Mouse (Mus musculus) hindbrain, embryonic 12.5 days (tissue): ENCODE measurements around the gene Dexi. TPM values are rescaled to one million over a fixed set of nuclear protein-coding genes. Genes with fewer than 3 reads are reported as not detected.

Source experiments
- ATAC-seq: fragments of 200-750 bp; cut with Nextera tagmentation; 2 replicates; pipeline ENCODE4 v1.8.0; 2017; ENCODE audit warnings: moderate TSS enrichment; ENCODE audit not compliant: low FRiP score
- H3K27ac ChIP-seq: fragments of 300-500 bp; sonication (generic); 2 replicates; pipeline ENCODE4 v1.5.1; 2016; ENCODE audit warnings: mild to moderate bottlenecking
- H3K27me3 ChIP-seq: fragments of 300-500 bp; sonication (generic); 2 replicates; pipeline ENCODE4 v1.6.1; 2016; ENCODE audit warnings: mild to moderate bottlenecking
- H3K36me3 ChIP-seq: fragments of 300-500 bp; sonication (generic); 2 replicates; pipeline ENCODE4 v1.6.1; 2016; ENCODE audit warnings: mild to moderate bottlenecking
- H3K4me1 ChIP-seq: fragments of 300-500 bp; sonication (generic); 2 replicates; pipeline ENCODE4 v1.6.1; 2016
- H3K4me2 ChIP-seq: fragments of 300-500 bp; sonication (generic); replicated peaks from 2 replicates; pipeline ENCODE4 v1.6.1; 2016; ENCODE audit warnings: mild to moderate bottlenecking
- H3K4me3 ChIP-seq: fragments of 300-500 bp; sonication (generic); 2 replicates; pipeline ENCODE4 v1.5.1; 2016; ENCODE audit warnings: mild to moderate bottlenecking
- H3K9ac ChIP-seq: fragments of 300-500 bp; sonication (generic); 2 replicates; pipeline ENCODE4 v1.6.1; 2016; ENCODE audit warnings: mild to moderate bottlenecking, moderate library complexity
- H3K9me3 ChIP-seq: fragments of 300-500 bp; sonication (generic); replicated peaks from 2 replicates; pipeline ENCODE4 v1.6.1; 2016; ENCODE audit warnings: mild to moderate bottlenecking
- WGBS: fragments of 180-500 bp; shearing (Covaris S2); methylation state at CpG from one replicate; pipeline ENCODE4 v1.1.7; 2016; 5-methylcytosine and 5-hydroxymethylcytosine counted together
- polyA plus RNA-seq: library from polyadenylated mRNA; unstranded; fragments of >200 nt; fragmentation: Nextera tagmentation; extraction: Ambion mirVana; gene quantifications from 2 replicates; pipeline ENCODE4 v1.2.1, GENCODE M21; 2016

Dexi gene
- polyA plus RNA-seq, 1 experiment from 2014 or later = 27.6 TPM

DNA sequence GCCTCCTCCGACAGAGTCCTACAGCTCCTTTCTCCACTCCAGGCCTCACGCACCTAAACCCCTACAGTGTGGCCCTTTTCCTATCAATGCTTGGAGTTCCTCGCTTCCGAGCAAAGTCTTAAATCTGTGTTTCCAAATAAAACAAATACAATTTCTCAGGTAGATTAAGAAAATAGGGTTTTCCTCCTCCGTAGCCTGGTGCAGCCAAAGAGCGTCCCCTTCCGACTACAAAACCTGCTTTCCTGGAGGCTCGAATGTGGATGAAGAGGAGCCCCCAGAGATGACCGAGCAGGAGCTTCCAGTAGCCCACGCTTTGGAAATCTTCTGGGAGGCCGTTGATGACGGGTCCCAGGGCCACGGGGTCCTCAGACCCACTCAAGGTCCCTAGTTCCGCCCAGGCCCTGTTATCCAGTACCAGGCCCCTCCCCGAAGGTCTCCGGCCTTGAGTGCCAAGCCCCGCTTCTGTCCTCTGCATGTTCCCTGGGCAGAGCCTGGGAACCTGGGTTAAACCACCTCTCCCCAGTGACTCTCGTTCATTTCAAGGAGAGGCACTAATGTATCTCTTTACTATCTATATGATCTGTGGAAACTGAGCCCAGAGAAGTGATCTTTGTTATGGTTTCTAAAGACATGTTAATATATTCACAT lies 52.2 kb downstream of the Dexi start:
- no peak overlapping the region for H3K27ac ChIP-seq

GRCm38 (mm10) chr16:10489904-10490457 lies 52.9 kb downstream of the Dexi start:
- no peak overlapping the region for H3K9ac ChIP-seq
- peaks cover 8% of the 10 kb centered on the region; the same call in 1 of the 2 replicates for H3K27me3 ChIP-seq
- no peaks in the 10 kb centered on the region for H3K9me3 ChIP-seq
- H3K36me3 ChIP-seq = no peaks in the 10 kb centered on the region
- peak overlapping the region; percentile 42 for H3K4me2 ChIP-seq
- WGBS = 31% methylated on average over 9 of the region's 14 CpGs
- no peak for ATAC-seq
- H3K4me1 ChIP-seq = peaks cover 6% of the 10 kb centered on the region
- no peak overlapping the region for H3K4me3 ChIP-seq
- no peak overlapping the region for H3K27ac ChIP-seq

More for the DNA sequence above, 52.2 kb downstream of the Dexi start:
- Histone ChIP-seq H3K9me3 (no peaks in the 10 kb centered on the region), H3K4me2 (no peak overlapping the region), H3K36me3 (no peaks in the 10 kb centered on the region), H3K4me1 (peaks cover 6% of the 10 kb centered on the region), H3K27me3 (peaks cover 8% of the 10 kb centered on the region; the same call in 1 of the 2 replicates), H3K4me3 (no peak overlapping the region), H3K9ac (no peak overlapping the region)
- WGBS = 86% methylated on average over 18 of the region's 18 CpGs
- ATAC-seq = no peak

GRCm38 (mm10) chr16:10489483-10489882 lies 53.4 kb downstream of the Dexi start:
- H3K4me2 ChIP-seq = peak overlapping the region; percentile 42
- peaks cover 6% of the 10 kb centered on the region for H3K4me1 ChIP-seq
- no peaks in the 10 kb centered on the region for H3K9me3 ChIP-seq
- no peak overlapping the region for H3K4me3 ChIP-seq
- no peak overlapping the region for H3K27ac ChIP-seq
- no peak overlapping the region for H3K9ac ChIP-seq
- 15% methylated on average over 9 of the region's 9 CpGs for WGBS
- ATAC-seq = no peak
- H3K27me3 ChIP-seq = peaks cover 8% of the 10 kb centered on the region; the same call in 1 of the 2 replicates
- no peaks in the 10 kb centered on the region for H3K36me3 ChIP-seq

GRCm38 (mm10) chr16:10488769-10489481 lies 53.9 kb downstream of the Dexi start:
- Histone ChIP-seq H3K27ac (no peak overlapping the region), H3K9me3 (no peaks in the 10 kb centered on the region), H3K4me2 (no peak overlapping the region; the same call in 1 of the 2 replicates), H3K4me1 (peaks cover 6% of the 10 kb centered on the region), H3K27me3 (peaks cover 8% of the 10 kb centered on the region; the same call in 1 of the 2 replicates), H3K9ac (no peak overlapping the region), H3K36me3 (no peaks in the 10 kb centered on the region), H3K4me3 (no peak overlapping the region)
- WGBS = 83% methylated on average over 7 of the region's 7 CpGs
- no peak for ATAC-seq

GRCm38 (mm10) chr16:10487895-10488493 lies 54.9 kb downstream of the Dexi start:
- WGBS = 82% methylated on average over 8 of the region's 8 CpGs
- peaks cover 6% of the 10 kb centered on the region for H3K4me1 ChIP-seq
- H3K9me3 ChIP-seq = no peaks in the 10 kb centered on the region
- H3K27ac ChIP-seq = no peak overlapping the region
- ATAC-seq = no peak
- peaks cover 8% of the 10 kb centered on the region; the same call in 1 of the 2 replicates for H3K27me3 ChIP-seq
- H3K9ac ChIP-seq = no peak overlapping the region
- no peaks in the 10 kb centered on the region for H3K36me3 ChIP-seq
- H3K4me3 ChIP-seq = no peak overlapping the region
- no peak overlapping the region for H3K4me2 ChIP-seq

DNA sequence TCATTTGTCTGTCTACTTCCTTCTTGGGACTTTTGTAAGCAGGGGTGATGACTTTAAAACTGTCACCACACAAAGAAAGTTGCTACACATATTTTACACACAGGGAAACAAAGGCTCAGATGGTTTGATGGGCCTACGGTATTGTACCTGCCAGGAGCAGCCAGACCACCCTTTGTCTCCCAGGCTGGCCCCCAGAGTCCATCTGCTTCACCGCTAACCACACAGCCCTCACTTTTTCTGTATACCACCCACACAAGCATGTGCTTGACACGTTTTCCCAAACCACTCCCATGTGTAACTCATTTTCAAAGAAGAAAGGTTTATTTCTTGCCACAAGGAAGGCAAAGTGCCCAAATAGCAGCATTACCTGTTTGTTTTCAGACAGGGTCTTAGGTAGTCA lies 55.9 kb downstream of the Dexi start:
- peaks cover 8% of the 10 kb centered on the region; the same call in 1 of the 2 replicates for H3K27me3 ChIP-seq
- no peaks in the 10 kb centered on the region for H3K9me3 ChIP-seq
- no peak for ATAC-seq
- no peaks in the 10 kb centered on the region for H3K36me3 ChIP-seq
- no peak overlapping the region for H3K9ac ChIP-seq
- H3K4me2 ChIP-seq = no peak overlapping the region
- 73% methylated on average over 3 of the region's 3 CpGs for WGBS
- H3K4me1 ChIP-seq = peaks cover 6% of the 10 kb centered on the region
- H3K27ac ChIP-seq = no peak overlapping the region
- no peak overlapping the region for H3K4me3 ChIP-seq

- H3K4me2 ChIP-seq = no peak overlapping the region
- 68% methylated on average over 4 of the region's 4 CpGs for WGBS
- no peak overlapping the region for H3K4me3 ChIP-seq
- H3K36me3 ChIP-seq = no peaks in the 10 kb centered on the region
- no peaks in the 10 kb centered on the region for H3K27me3 ChIP-seq
- no peaks in the 10 kb centered on the region for H3K9me3 ChIP-seq
- no peak overlapping the region for H3K9ac ChIP-seq
- no peak overlapping the region for H3K27ac ChIP-seq
- ATAC-seq = no peak
- H3K4me1 ChIP-seq = no peaks in the 10 kb centered on the region
Observed at GRCm38 (mm10) chr16:10482343-10482742, 60.5 kb downstream of the Dexi start.

- H3K9me3 ChIP-seq = no peaks in the 10 kb centered on the region
- 77% methylated on average over 5 of the region's 5 CpGs for WGBS
- no peak for ATAC-seq
Observed at GRCm38 (mm10) chr16:10479857-10480256, 63.0 kb downstream of the Dexi start, which contains the start of gene Ciita. Gene Ciita, plus strand, starts transcription at chr16:10480059.

GRCm38 (mm10) chr16:10475919-10476318 lies 66.9 kb downstream of the Dexi start:
- no peak overlapping the region for H3K4me3 ChIP-seq
- H3K27ac ChIP-seq = no peak overlapping the region
- no peak overlapping the region for H3K4me2 ChIP-seq
- ATAC-seq = no peak
- WGBS = 71% methylated on average over 2 of the region's 2 CpGs
- H3K27me3 ChIP-seq = no peaks in the 10 kb centered on the region
- no peaks in the 10 kb centered on the region for H3K36me3 ChIP-seq
- H3K9ac ChIP-seq = no peak overlapping the region
- H3K9me3 ChIP-seq = no peaks in the 10 kb centered on the region
- no peaks in the 10 kb centered on the region for H3K4me1 ChIP-seq

More at GRCm38 (mm10) chr16:10479857-10480256, 63.0 kb downstream of the Dexi start, which contains the start of gene Ciita:
- no peaks in the 10 kb centered on the region for H3K4me1 ChIP-seq
- no peaks in the 10 kb centered on the region for H3K27me3 ChIP-seq
- no peaks in the 10 kb centered on the region for H3K36me3 ChIP-seq
- H3K4me2 ChIP-seq = no peak within 1 kb of the TSS
- no peak within 1 kb of the TSS for H3K9ac ChIP-seq
- H3K27ac ChIP-seq = no peak within 1 kb of the TSS
- H3K4me3 ChIP-seq = no peak within 1 kb of the TSS

- H3K9ac ChIP-seq = no peak overlapping the region
- no peaks in the 10 kb centered on the region for H3K27me3 ChIP-seq
- H3K36me3 ChIP-seq = no peaks in the 10 kb centered on the region
- no peaks in the 10 kb centered on the region for H3K4me1 ChIP-seq
- no peak overlapping the region for H3K27ac ChIP-seq
- no peak overlapping the region for H3K4me2 ChIP-seq
- no peak for ATAC-seq
- H3K9me3 ChIP-seq = no peaks in the 10 kb centered on the region
- H3K4me3 ChIP-seq = no peak overlapping the region
- 71% methylated on average over 3 of the region's 3 CpGs for WGBS
Observed at GRCm38 (mm10) chr16:10474956-10475355, 67.9 kb downstream of the Dexi start.

DNA sequence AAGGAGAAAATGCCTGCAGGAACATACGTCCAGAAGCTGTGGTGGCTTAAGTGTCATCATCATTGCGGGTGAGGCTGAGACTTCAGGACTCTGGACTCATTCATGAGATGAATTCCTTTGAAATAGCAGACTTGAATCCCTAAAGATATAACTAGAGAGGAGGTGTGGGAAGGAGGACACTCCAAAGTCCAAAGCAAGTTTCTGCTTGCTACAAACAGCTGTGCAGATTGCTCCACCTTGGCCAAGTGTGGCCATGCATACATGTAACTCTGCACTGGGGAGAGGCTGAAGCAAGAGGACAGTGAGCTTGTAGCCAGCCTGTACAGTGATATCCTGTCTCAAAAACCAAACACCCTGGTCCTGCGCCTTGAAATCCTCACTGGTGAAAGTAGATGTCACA lies 70.9 kb downstream of the Dexi start:
- WGBS = 91% methylated on average over 3 of the region's 3 CpGs
- no peak for ATAC-seq
- no peak overlapping the region for H3K27ac ChIP-seq

DNA sequence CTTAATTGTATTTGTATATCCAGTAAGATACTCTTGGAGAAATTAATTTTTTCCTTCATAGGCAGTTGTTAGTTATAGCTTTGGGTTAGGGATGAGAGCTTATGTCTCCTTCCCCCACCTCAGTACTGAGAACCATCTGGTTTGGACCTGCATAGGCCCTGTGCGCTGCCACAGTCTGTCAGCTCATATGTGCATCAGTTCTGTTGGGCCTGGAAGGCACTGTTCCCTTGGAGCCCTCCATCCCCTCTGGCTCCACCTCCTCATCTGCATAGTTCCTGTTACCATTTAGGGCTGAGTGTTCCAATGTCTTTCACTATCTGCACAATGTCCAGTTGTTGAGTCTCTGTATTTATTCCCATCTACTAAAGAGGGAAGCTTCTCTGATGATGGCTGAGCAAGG lies 74.7 kb downstream of the Dexi start:
- no peaks in the 10 kb centered on the region for H3K36me3 ChIP-seq
- H3K27me3 ChIP-seq = no peaks in the 10 kb centered on the region
- no peak overlapping the region for H3K27ac ChIP-seq
- H3K9ac ChIP-seq = no peak overlapping the region
- WGBS = 83% methylated on average over 1 of the region's 1 CpGs
- H3K4me2 ChIP-seq = no peak overlapping the region
- H3K4me3 ChIP-seq = no peak overlapping the region
- no peaks in the 10 kb centered on the region for H3K9me3 ChIP-seq
- ATAC-seq = no peak
- H3K4me1 ChIP-seq = no peaks in the 10 kb centered on the region

More for the DNA sequence above, 70.9 kb downstream of the Dexi start:
- Histone ChIP-seq H3K36me3 (no peaks in the 10 kb centered on the region), H3K4me3 (no peak overlapping the region), H3K4me1 (no peaks in the 10 kb centered on the region), H3K9ac (no peak overlapping the region), H3K4me2 (no peak overlapping the region), H3K27me3 (no peaks in the 10 kb centered on the region), H3K9me3 (no peaks in the 10 kb centered on the region)
